Mouse (Mus musculus): Measurements from ENCODE around the gene Srsf9. TPM values are rescaled to one million over a fixed set of nuclear protein-coding genes. Genes with fewer than 3 reads are reported as not detected.

The Srsf9 gene
- total and polyA plus RNA-seq, 2 experiments = 17.0 to 25.2 TPM

- no peak overlapping the region for H3K27ac ChIP-seq (replicated peaks; ENCODE audit: insufficient read depth, low read depth, low read length)
- TF ChIP-seq CTCF (IDR thresholded peaks at IDR 0.05; ENCODE audit: low read depth, low read length) (peak; percentile 40; the same call in 1 of the 2 replicates), POLR2A (IDR thresholded peaks at IDR 0.05; ENCODE audit: extremely low read depth, insufficient read depth, low read length) (no peak)
- H3K27me3 ChIP-seq (ENCODE audit: control insufficient read depth, insufficient read depth, low read length) = no peaks in the 10 kb centered on the region
- peaks cover 2% of the 10 kb centered on the region for H3K4me1 ChIP-seq (ENCODE audit: control insufficient read depth, insufficient read depth, low read length)
- no peak for DNase-seq (ENCODE audit: extremely low read depth, low read depth, low spot score)
- H3K4me3 ChIP-seq (ENCODE audit: insufficient read depth, low read depth, low read length) = no peak overlapping the region
- peaks cover 10% of the 10 kb centered on the region for H3K79me2 ChIP-seq (ENCODE audit: control insufficient read depth, insufficient read depth, low read length)
- peaks cover 20% of the 10 kb centered on the region for H3K36me3 ChIP-seq (ENCODE audit: control insufficient read depth, insufficient read depth, low read length)
- 94% methylated on average over 3 of the region's 3 CpGs for WGBS
- H3K9ac ChIP-seq (ENCODE audit: low read depth, low read length) = no peak overlapping the region
Observed at GRCm38 (mm10) chr5:115284735-115285134, 42.2 kb upstream of the Srsf9 start.

DNA sequence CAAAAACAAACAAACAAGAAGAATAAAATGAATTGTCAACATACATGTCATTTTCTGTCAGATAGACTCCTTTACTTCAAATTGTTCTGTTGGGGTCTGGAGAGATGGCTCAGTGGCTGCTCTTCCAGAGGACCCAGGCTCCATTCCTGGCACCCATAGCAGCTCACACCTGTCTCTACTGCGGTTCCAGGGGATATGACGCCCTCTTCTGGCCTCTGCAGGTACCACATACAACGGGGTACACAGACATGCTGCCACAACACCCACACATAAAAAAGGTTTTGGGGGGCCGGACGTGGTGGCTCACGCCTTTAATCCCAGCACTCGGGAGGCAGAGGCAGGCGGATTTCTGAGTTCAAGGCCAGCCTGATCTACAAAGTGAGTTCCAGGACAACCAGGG, 32.8 kb upstream of the Srsf9 start:
- 94% methylated on average over 8 of the region's 8 CpGs for WGBS
- no peak overlapping the region for H3K9ac ChIP-seq (ENCODE audit: low read depth, low read length)
- TF ChIP-seq CTCF (IDR thresholded peaks at IDR 0.05; ENCODE audit: low read depth, low read length) (peak; percentile 52), POLR2A (IDR thresholded peaks at IDR 0.05; ENCODE audit: extremely low read depth, insufficient read depth, low read length) (no peak)
- peaks cover 24% of the 10 kb centered on the region for H3K36me3 ChIP-seq (ENCODE audit: control insufficient read depth, insufficient read depth, low read length)
- no peaks in the 10 kb centered on the region for H3K79me2 ChIP-seq (ENCODE audit: control insufficient read depth, insufficient read depth, low read length)
- DNase-seq (ENCODE audit: extremely low read depth, low read depth, low spot score) = no peak
- H3K4me3 ChIP-seq (ENCODE audit: insufficient read depth, low read depth, low read length) = no peak overlapping the region
- peaks cover 5% of the 10 kb centered on the region; the same call in 1 of the 2 replicates for H3K4me1 ChIP-seq (ENCODE audit: control insufficient read depth, insufficient read depth, low read length)
- H3K27me3 ChIP-seq (ENCODE audit: control insufficient read depth, insufficient read depth, low read length) = no peaks in the 10 kb centered on the region
- no peak overlapping the region for H3K27ac ChIP-seq (replicated peaks; ENCODE audit: insufficient read depth, low read depth, low read length)

DNA sequence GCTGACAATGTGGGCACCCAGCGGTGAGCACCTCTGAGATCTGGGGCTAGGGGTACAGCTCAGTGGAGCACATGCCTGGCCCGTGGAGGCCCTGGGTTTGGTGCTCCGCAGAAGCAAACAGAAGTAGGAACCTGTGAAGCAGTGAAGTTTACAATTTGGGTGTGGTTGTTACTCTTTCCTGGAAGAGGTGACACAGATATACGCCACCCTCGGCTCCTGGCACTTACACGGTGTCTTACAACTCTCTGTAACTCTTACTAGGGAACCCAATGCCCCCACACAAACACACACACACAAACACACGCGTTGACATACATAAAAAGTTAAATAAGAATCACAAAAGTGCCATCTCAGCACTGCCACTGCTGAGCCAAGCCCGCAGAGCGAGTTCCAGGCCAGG, 30.6 kb upstream of the Srsf9 start:
- 78% methylated on average over 10 of the region's 10 CpGs for WGBS
- no peak overlapping the region for H3K4me3 ChIP-seq (ENCODE audit: insufficient read depth, low read depth, low read length)
- TF ChIP-seq POLR2A (IDR thresholded peaks at IDR 0.05; ENCODE audit: extremely low read depth, insufficient read depth, low read length) (no peak), CTCF (IDR thresholded peaks at IDR 0.05; ENCODE audit: low read depth, low read length) (no peak)
- no peak for DNase-seq (ENCODE audit: extremely low read depth, low read depth, low spot score)
- H3K27me3 ChIP-seq (ENCODE audit: control insufficient read depth, insufficient read depth, low read length) = no peaks in the 10 kb centered on the region
- no peak overlapping the region for H3K9ac ChIP-seq (ENCODE audit: low read depth, low read length)
- no peak overlapping the region for H3K27ac ChIP-seq (replicated peaks; ENCODE audit: insufficient read depth, low read depth, low read length)
- no peaks in the 10 kb centered on the region; the same call in 1 of the 2 replicates for H3K79me2 ChIP-seq (ENCODE audit: control insufficient read depth, insufficient read depth, low read length)
- H3K4me1 ChIP-seq (ENCODE audit: control insufficient read depth, insufficient read depth, low read length) = peaks cover 9% of the 10 kb centered on the region; the same call in 1 of the 2 replicates
- H3K36me3 ChIP-seq (ENCODE audit: control insufficient read depth, insufficient read depth, low read length) = peaks cover 17% of the 10 kb centered on the region

DNA sequence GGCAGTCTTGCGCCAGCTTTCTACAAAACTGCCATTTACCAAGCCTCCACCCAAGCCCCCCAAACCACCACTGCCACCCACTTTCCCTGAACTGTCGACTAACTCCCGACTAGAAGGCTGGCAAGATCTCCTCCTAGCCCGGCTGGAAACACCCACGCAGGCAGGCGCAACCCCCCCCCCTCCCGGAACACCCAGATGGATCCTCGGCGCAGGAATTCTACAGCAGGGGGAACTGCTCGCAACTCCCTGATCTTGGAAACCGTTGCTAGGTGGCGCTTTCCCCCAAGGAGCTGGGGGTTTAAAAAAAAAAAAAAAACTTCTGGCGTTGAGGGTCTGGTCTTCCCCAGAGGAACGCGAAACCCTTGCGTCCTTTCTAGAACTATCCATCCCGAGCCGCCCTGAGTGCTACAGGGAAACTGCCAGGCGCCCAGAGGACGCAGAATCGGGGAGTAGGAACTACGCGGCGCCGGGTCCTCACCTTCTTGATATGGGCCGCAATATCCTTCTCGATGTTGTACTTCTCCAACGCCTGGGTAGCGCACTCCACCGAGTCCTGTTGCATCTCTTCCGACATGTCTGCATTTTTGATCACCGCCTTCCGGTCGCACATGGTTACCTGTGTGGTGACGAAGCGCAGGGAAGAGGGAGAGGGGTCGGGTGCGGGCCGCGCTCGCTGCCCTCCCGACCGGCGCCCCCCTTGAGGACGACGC, 26.8 kb upstream of the Srsf9 start:
- H3K4me3 ChIP-seq (ENCODE audit: insufficient read depth, low read depth, low read length) = peak overlapping the region; percentile 72
- H3K9ac ChIP-seq (ENCODE audit: low read depth, low read length) = peak overlapping the region; percentile 77
- DNase-seq (ENCODE audit: extremely low read depth, low read depth, low spot score) = peak; percentile 26
- no peaks in the 10 kb centered on the region; the same call in 1 of the 2 replicates for H3K79me2 ChIP-seq (ENCODE audit: control insufficient read depth, insufficient read depth, low read length)
- H3K4me1 ChIP-seq (ENCODE audit: control insufficient read depth, insufficient read depth, low read length) = peaks cover 9% of the 10 kb centered on the region; the same call in 1 of the 2 replicates
- H3K36me3 ChIP-seq (ENCODE audit: control insufficient read depth, insufficient read depth, low read length) = peaks cover 17% of the 10 kb centered on the region
- 1% methylated on average over 46 of the region's 46 CpGs for WGBS
- H3K27ac ChIP-seq (replicated peaks; ENCODE audit: insufficient read depth, low read depth, low read length) = peak overlapping the region; percentile 24
- TF ChIP-seq POLR2A (IDR thresholded peaks at IDR 0.05; ENCODE audit: extremely low read depth, insufficient read depth, low read length) = no peak
- no peak; the same call in 1 of the 2 replicates for TF ChIP-seq CTCF (IDR thresholded peaks at IDR 0.05; ENCODE audit: low read depth, low read length)
- H3K27me3 ChIP-seq (ENCODE audit: control insufficient read depth, insufficient read depth, low read length) = no peaks in the 10 kb centered on the region

- no peak for TF ChIP-seq CTCF (IDR thresholded peaks at IDR 0.05; ENCODE audit: low read depth, low read length)
- TF ChIP-seq POLR2A (IDR thresholded peaks at IDR 0.05; ENCODE audit: extremely low read depth, insufficient read depth, low read length) = peak; percentile 87
- Histone ChIP-seq H3K9ac (ENCODE audit: low read depth, low read length) (peak within 1 kb of the TSS; percentile 77), H3K4me3 (ENCODE audit: insufficient read depth, low read depth, low read length) (peak within 1 kb of the TSS; percentile 72), H3K27me3 (ENCODE audit: control insufficient read depth, insufficient read depth, low read length) (no peaks in the 10 kb centered on the region), H3K79me2 (ENCODE audit: control insufficient read depth, insufficient read depth, low read length) (no peaks in the 10 kb centered on the region; the same call in 1 of the 2 replicates), H3K36me3 (ENCODE audit: control insufficient read depth, insufficient read depth, low read length) (peaks cover 11% of the 10 kb centered on the region), H3K4me1 (ENCODE audit: control insufficient read depth, insufficient read depth, low read length) (peaks cover 9% of the 10 kb centered on the region; the same call in 1 of the 2 replicates), H3K27ac (replicated peaks; ENCODE audit: insufficient read depth, low read depth, low read length) (peak within 1 kb of the TSS; percentile 24)
- peak; percentile 76 for DNase-seq (ENCODE audit: extremely low read depth, low read depth, low spot score)
- 1% methylated on average over 64 of the region's 66 CpGs for WGBS
Observed at GRCm38 (mm10) chr5:115300792-115301614, 26.0 kb upstream of the Srsf9 start, which contains the start of gene Dynll1. Gene Dynll1 (minus strand): TSS chr5:115300999.
